Mouse (Mus musculus) small intestine, adult 2 months (tissue): Measurements from ENCODE around the gene Slc35b2. TPM values are rescaled to one million over a fixed set of nuclear protein-coding genes. Genes with fewer than 3 reads are reported as not detected.

ENCODE experiments used
- H3K27ac ChIP-seq: fragments of 200-500 bp; 2 replicates; pipeline ENCODE4 v1.5.1; 2012; ENCODE audit warnings: low read depth, low read length, control low read depth, inconsistent platforms; ENCODE audit not compliant: insufficient read depth
- H3K27me3 ChIP-seq: fragments of 200-500 bp; 2 replicates; pipeline ENCODE4 v1.6.1; 2012; ENCODE audit warnings: mild to moderate bottlenecking, moderate library complexity, low read length, inconsistent platforms; ENCODE audit not compliant: control insufficient read depth, insufficient read depth
- H3K36me3 ChIP-seq: fragments of 200-500 bp; 2 replicates; pipeline ENCODE4 v1.6.1; 2012; ENCODE audit warnings: mild to moderate bottlenecking, low read length, control low read depth, inconsistent platforms; ENCODE audit not compliant: control insufficient read depth, insufficient read depth
- H3K4me1 ChIP-seq: fragments of 200-500 bp; 2 replicates; pipeline ENCODE4 v1.6.1; 2012; ENCODE audit warnings: low read length, inconsistent platforms, mixed read lengths; ENCODE audit not compliant: control insufficient read depth, insufficient read depth, insufficient read length
- H3K4me3 ChIP-seq: fragments of 200-500 bp; 2 replicates; pipeline ENCODE4 v1.5.1; 2012; ENCODE audit warnings: low read depth, mild to moderate bottlenecking, control low read depth, inconsistent platforms, low read length, moderate library complexity
- CTCF ChIP-seq: fragments of 200-500 bp; IDR thresholded peaks from 2 replicates; pipeline ENCODE4 v1.5.1; 2012; ENCODE audit warnings: low read depth, mild to moderate bottlenecking, control low read depth, inconsistent platforms, low read length, moderate library complexity, mixed read lengths; ENCODE audit not compliant: insufficient replicate concordance, insufficient read length; ENCODE audit errors: extremely low read depth
- POLR2A ChIP-seq: fragments of 200-500 bp; IDR thresholded peaks from 2 replicates; pipeline ENCODE4 v1.6.1; 2012; ENCODE audit warnings: low read depth, mild to moderate bottlenecking, control low read depth, inconsistent platforms, low read length, moderate library complexity
- whole genome bisulfite sequencing: fragments of 180-500 bp; shearing (Covaris S2); methylation state at CpG from one replicate; pipeline ENCODE4 v1.1.7; 2018; 5-methylcytosine and 5-hydroxymethylcytosine counted together
- polyA plus RNA-seq: library from polyadenylated mRNA; depleted of rRNA; stranded (reverse); fragments of >200 nt; gene quantifications from 2 replicates; pipeline ENCODE4 v1.2.3, GENCODE M21; 2012

Gene Slc35b2
- polyA plus RNA-seq, 1 experiment, result 98.2 TPM

GRCm38 (mm10) chr17:45566031-45566359, 2.3 kb downstream of the Slc35b2 start:
- Histone ChIP-seq H3K4me1 (peaks cover 7% of the 10 kb centered on the region), H3K27me3 (no peaks in the 10 kb centered on the region), H3K36me3 (peaks cover 48% of the 10 kb centered on the region), H3K27ac (no peak overlapping the region), H3K4me3 (no peak overlapping the region)
- 74% methylated on average over 1 of the region's 1 CpGs for WGBS
- TF ChIP-seq POLR2A, result no peak

- peaks cover 54% of the 10 kb centered on the region for H3K36me3 ChIP-seq
Measured at GRCm38 (mm10) chr17:45566360-45567161, 2.9 kb downstream of the Slc35b2 start.

GRCm38 (mm10) chr17:45567162-45567601, 3.5 kb downstream of the Slc35b2 start:
- Histone ChIP-seq H3K27ac (no peak overlapping the region), H3K36me3 (peaks cover 56% of the 10 kb centered on the region), H3K4me1 (peaks cover 7% of the 10 kb centered on the region), H3K4me3 (no peak overlapping the region), H3K27me3 (no peaks in the 10 kb centered on the region)
- 58% methylated on average over 4 of the region's 4 CpGs for WGBS
- no peak for TF ChIP-seq CTCF
- TF ChIP-seq POLR2A, result no peak

More at GRCm38 (mm10) chr17:45566360-45567161, 2.9 kb downstream of the Slc35b2 start:
- Histone ChIP-seq H3K4me1 (peaks cover 7% of the 10 kb centered on the region), H3K27ac (no peak overlapping the region), H3K4me3 (no peak overlapping the region), H3K27me3 (no peaks in the 10 kb centered on the region)
- TF ChIP-seq POLR2A (no peak), CTCF (no peak)
- 59% methylated on average over 18 of the region's 18 CpGs for WGBS

- no peaks in the 10 kb centered on the region for H3K27me3 ChIP-seq
- H3K4me1 ChIP-seq, result peaks cover 7% of the 10 kb centered on the region
- peaks cover 56% of the 10 kb centered on the region for H3K36me3 ChIP-seq
- TF ChIP-seq POLR2A (no peak), CTCF (no peak)
- 78% methylated on average over 12 of the region's 12 CpGs for WGBS
- H3K27ac ChIP-seq, result no peak overlapping the region
- no peak overlapping the region for H3K4me3 ChIP-seq
Measured at GRCm38 (mm10) chr17:45568990-45569389, 5.3 kb downstream of the Slc35b2 start.

GRCm38 (mm10) chr17:45569999-45570398, 6.3 kb downstream of the Slc35b2 start:
- no peak for TF ChIP-seq CTCF
- TF ChIP-seq POLR2A, result no peak
- Histone ChIP-seq H3K36me3 (peaks cover 56% of the 10 kb centered on the region), H3K27me3 (no peaks in the 10 kb centered on the region), H3K4me3 (no peak overlapping the region), H3K4me1 (peaks cover 7% of the 10 kb centered on the region), H3K27ac (no peak overlapping the region)
- WGBS, result 61% methylated on average over 4 of the region's 4 CpGs

- no peaks in the 10 kb centered on the region for H3K27me3 ChIP-seq
- peak overlapping the region; percentile 98 for H3K4me3 ChIP-seq
- 1% methylated on average over 57 of the region's 57 CpGs for WGBS
- H3K4me1 ChIP-seq, result peaks cover 6% of the 10 kb centered on the region
- H3K27ac ChIP-seq, result peak overlapping the region; percentile 98
- peaks cover 41% of the 10 kb centered on the region for H3K36me3 ChIP-seq
- TF ChIP-seq POLR2A (no peak; the same call in 1 of the 2 replicates), CTCF (no peak)
Measured at GRCm38 (mm10) chr17:45572103-45573086, 8.7 kb downstream of the Slc35b2 start.
